Mouse (Mus musculus) heart, embryonic 13.5 days (tissue): ENCODE results near the gene Atp6v0c. TPM values are rescaled to one million over a fixed set of nuclear protein-coding genes. Genes with fewer than 3 reads are reported as not detected.

Experiments used
- ATAC-seq: fragments of 200-750 bp; cut with Nextera tagmentation; 2 replicates; pipeline ENCODE4 v1.8.0; 2017; ENCODE audit warnings: moderate TSS enrichment; ENCODE audit not compliant: insufficient number of reproducible peaks, low FRiP score, low TSS enrichment; ENCODE audit errors: extremely low read depth
- H3K27ac ChIP-seq: fragments of 300-500 bp; sonication (generic); replicated peaks from 2 replicates; pipeline ENCODE4 v1.5.1; 2015; ENCODE audit warnings: moderate library complexity, mild to moderate bottlenecking, inconsistent platforms
- H3K27me3 ChIP-seq: fragments of 300-500 bp; sonication (generic); replicated peaks from 2 replicates; pipeline ENCODE4 v1.6.1; 2015; ENCODE audit warnings: mild to moderate bottlenecking, inconsistent platforms
- H3K36me3 ChIP-seq: fragments of 300-500 bp; sonication (generic); 2 replicates; pipeline ENCODE4 v1.6.1; 2015; ENCODE audit warnings: mild to moderate bottlenecking, inconsistent platforms
- H3K4me1 ChIP-seq: fragments of 300-500 bp; sonication (generic); 2 replicates; pipeline ENCODE4 v1.6.1; 2015; ENCODE audit warnings: inconsistent platforms
- H3K4me2 ChIP-seq: fragments of 300-500 bp; sonication (generic); 2 replicates; pipeline ENCODE4 v1.6.1; 2015; ENCODE audit warnings: inconsistent platforms, mild to moderate bottlenecking, moderate library complexity
- H3K4me3 ChIP-seq: fragments of 300-500 bp; sonication (generic); 2 replicates; pipeline ENCODE4 v1.5.1; 2015; ENCODE audit warnings: moderate library complexity, mild to moderate bottlenecking, inconsistent platforms
- H3K9ac ChIP-seq: fragments of 300-500 bp; sonication (generic); 2 replicates; pipeline ENCODE4 v1.6.1; 2015; ENCODE audit warnings: inconsistent platforms, mild to moderate bottlenecking, moderate library complexity
- H3K9me3 ChIP-seq: fragments of 300-500 bp; sonication (generic); 2 replicates; pipeline ENCODE4 v1.6.1; 2016; ENCODE audit warnings: inconsistent platforms
- WGBS: fragments of 180-500 bp; shearing (Covaris S2); methylation state at CpG from one replicate; pipeline ENCODE4 v1.1.7; 2015; ENCODE audit warnings: mixed read lengths; 5-methylcytosine and 5-hydroxymethylcytosine counted together
- polyA plus RNA-seq: library from polyadenylated mRNA; unstranded; fragments of >200 nt; fragmentation: Nextera tagmentation; extraction: Ambion mirVana; gene quantifications from 2 replicates; pipeline ENCODE4 v1.2.1, GENCODE M21; 2015

The Atp6v0c gene
- polyA plus RNA-seq, 1 experiment from 2014 or later, result 544 TPM

- H3K4me3 ChIP-seq, result peak overlapping the region; percentile 55
- H3K27me3 ChIP-seq, result no peaks in the 10 kb centered on the region; the same call in 1 of the 2 replicates
- 1% methylated on average over 26 of the region's 26 CpGs for WGBS
- peak overlapping the region; percentile 92 for H3K4me2 ChIP-seq
- peak overlapping the region; percentile 81 for H3K9ac ChIP-seq
- ATAC-seq, result peak; percentile 85
- H3K9me3 ChIP-seq, result no peaks in the 10 kb centered on the region
- peaks cover 12% of the 10 kb centered on the region for H3K36me3 ChIP-seq
- no peak overlapping the region; the same call in 1 of the 2 replicates for H3K27ac ChIP-seq
- H3K4me1 ChIP-seq, result peaks cover 14% of the 10 kb centered on the region
These were observed 17.5 kb downstream of the Atp6v0c start for GRCm38 (mm10) chr17:24151890-24152563.

DNA sequence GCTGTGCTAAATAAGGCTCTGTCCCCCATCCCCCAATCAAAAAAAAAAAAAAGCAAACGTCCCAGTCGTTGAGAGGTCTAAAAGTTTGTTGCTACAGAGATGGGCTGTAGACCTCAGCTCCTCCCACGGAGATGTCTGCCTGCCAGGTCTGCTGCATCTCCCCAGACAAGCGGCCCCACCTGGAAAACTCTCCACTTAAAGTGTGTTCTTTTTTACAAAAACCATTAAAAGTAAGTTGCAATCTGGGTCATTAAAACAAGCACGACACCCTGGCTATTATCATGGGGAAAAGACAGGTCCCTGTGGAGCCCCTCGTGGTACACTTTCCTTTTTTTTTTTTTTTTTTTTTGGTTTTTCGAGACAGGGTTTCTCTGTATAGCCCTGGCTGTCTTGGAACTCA, 18.1 kb downstream of the Atp6v0c start:
- Histone ChIP-seq H3K36me3 (peaks cover 9% of the 10 kb centered on the region), H3K9ac (peak overlapping the region; percentile 81), H3K4me3 (peak overlapping the region; percentile 55), H3K4me2 (peak overlapping the region; percentile 92), H3K4me1 (peaks cover 14% of the 10 kb centered on the region), H3K27me3 (no peaks in the 10 kb centered on the region; the same call in 1 of the 2 replicates), H3K27ac (no peak overlapping the region), H3K9me3 (no peaks in the 10 kb centered on the region)
- 8% methylated on average over 7 of the region's 7 CpGs for WGBS
- no peak for ATAC-seq

DNA sequence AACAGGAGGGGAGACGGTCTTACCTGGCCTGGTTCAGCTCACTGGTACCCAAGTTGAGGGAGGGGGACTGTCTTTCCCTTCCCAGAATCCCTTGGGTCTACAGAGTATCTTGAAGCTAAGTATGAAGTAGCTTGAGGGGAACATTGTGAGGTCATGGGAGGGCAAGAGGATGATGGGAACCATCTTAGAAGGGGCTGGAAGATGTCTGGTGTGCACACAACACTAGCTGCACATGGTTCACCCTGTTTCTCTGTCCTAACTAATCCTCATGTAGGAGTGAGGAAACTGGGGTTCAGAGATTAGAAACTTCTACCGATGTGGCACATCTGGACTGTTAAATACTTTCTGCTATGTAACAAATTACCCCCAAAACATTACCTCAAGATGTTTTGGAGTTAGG, 18.7 kb downstream of the Atp6v0c start, which contains the start of gene Pdpk1:
Gene Pdpk1, minus strand, starts transcription at position 101 of the 400 bp plus-strand sequence.
- Histone ChIP-seq H3K27ac (no peak within 1 kb of the TSS), H3K36me3 (peaks cover 3% of the 10 kb centered on the region), H3K4me2 (peak within 1 kb of the TSS; percentile 92), H3K4me3 (peak within 1 kb of the TSS; percentile 55), H3K9me3 (no peaks in the 10 kb centered on the region), H3K9ac (peak within 1 kb of the TSS; percentile 81), H3K27me3 (no peaks in the 10 kb centered on the region; the same call in 1 of the 2 replicates), H3K4me1 (peaks cover 14% of the 10 kb centered on the region)
- no peak for ATAC-seq
- WGBS, result 69% methylated on average over 2 of the region's 2 CpGs

- H3K36me3 ChIP-seq, result no peaks in the 10 kb centered on the region
- no peak for ATAC-seq
- 79% methylated on average over 7 of the region's 7 CpGs for whole genome bisulfite sequencing
These were observed 20.1 kb downstream of the Atp6v0c start for GRCm38 (mm10) chr17:24149421-24149820.

DNA sequence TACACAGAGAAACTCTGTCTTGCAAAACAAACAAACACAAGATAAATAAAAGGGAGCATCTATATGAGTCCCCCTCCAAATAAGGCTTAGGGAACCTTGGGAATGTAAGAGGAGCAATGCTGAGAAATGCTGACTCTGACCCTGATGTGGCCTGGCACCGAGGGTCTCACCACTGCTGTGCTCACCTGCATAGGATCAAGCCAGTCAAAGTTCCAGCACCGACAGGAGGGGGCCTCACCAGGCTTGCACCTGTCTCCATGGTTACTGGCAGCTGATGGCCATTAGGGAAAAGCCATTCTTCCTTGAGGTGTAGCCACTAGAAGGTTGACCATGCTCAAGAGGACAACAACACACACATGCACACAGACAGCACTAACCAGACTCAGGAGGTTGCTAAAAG, 26.6 kb downstream of the Atp6v0c start:
- no peak for ATAC-seq
- no peaks in the 10 kb centered on the region for H3K9me3 ChIP-seq
- H3K9ac ChIP-seq, result no peak overlapping the region
- no peak overlapping the region for H3K4me2 ChIP-seq
- H3K27me3 ChIP-seq, result no peaks in the 10 kb centered on the region
- no peaks in the 10 kb centered on the region for H3K36me3 ChIP-seq
- H3K27ac ChIP-seq, result no peak overlapping the region
- 22% methylated on average over 2 of the region's 2 CpGs for WGBS
- no peak overlapping the region for H3K4me3 ChIP-seq
- peaks cover 27% of the 10 kb centered on the region for H3K4me1 ChIP-seq

More at GRCm38 (mm10) chr17:24149421-24149820, 20.1 kb downstream of the Atp6v0c start:
- Histone ChIP-seq H3K9ac (no peak overlapping the region), H3K4me3 (no peak overlapping the region), H3K27me3 (no peaks in the 10 kb centered on the region; the same call in 1 of the 2 replicates), H3K9me3 (no peaks in the 10 kb centered on the region), H3K4me1 (peaks cover 14% of the 10 kb centered on the region), H3K27ac (no peak overlapping the region), H3K4me2 (no peak overlapping the region)

- WGBS, result under 1% methylated on average over 53 of the region's 57 CpGs
- peak; percentile 97 for ATAC-seq
- Histone ChIP-seq H3K27ac (peak overlapping the region; percentile 94), H3K27me3 (no peaks in the 10 kb centered on the region), H3K9ac (peak overlapping the region; percentile 93), H3K36me3 (no peaks in the 10 kb centered on the region), H3K9me3 (no peaks in the 10 kb centered on the region), H3K4me1 (peaks cover 41% of the 10 kb centered on the region), H3K4me3 (peak overlapping the region; percentile 87), H3K4me2 (peak overlapping the region; percentile 88)
These were observed 28.0 kb downstream of the Atp6v0c start for GRCm38 (mm10) chr17:24141425-24141920.

DNA sequence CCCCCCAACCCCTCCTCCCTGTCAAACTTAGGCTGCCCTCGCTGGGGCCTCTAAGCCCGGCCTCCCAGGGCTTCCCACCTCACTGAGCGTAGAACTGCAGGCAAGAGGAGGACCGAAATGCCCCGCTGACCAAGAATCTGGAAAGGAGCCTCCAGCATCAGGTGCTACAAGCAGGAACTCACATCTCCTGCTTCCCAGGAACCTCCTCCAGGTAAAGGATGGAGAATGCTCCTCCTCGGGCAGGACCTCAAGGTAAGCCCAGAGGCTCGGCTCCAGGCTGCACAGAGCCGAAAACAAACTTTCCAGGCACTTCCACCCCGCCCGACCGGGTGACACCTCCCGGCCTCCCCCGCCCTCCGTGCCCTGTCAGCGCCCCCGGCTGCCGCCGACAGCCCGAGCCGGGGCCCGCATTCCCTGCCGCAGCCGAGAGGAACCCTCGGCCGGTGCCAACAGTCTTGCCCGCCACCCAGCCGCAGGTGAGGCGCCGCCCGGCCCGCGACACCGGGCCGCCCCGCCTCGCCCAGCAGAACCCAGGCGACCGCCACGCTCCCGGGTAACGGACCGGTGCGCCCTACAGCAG, 28.6 kb downstream of the Atp6v0c start:
- Histone ChIP-seq H3K27ac (peak overlapping the region; percentile 94), H3K9ac (peak overlapping the region; percentile 93), H3K4me2 (peak overlapping the region; percentile 88), H3K4me1 (peaks cover 44% of the 10 kb centered on the region), H3K9me3 (no peaks in the 10 kb centered on the region), H3K4me3 (peak overlapping the region; percentile 87), H3K36me3 (no peaks in the 10 kb centered on the region), H3K27me3 (no peaks in the 10 kb centered on the region)
- ATAC-seq, result peak; percentile 20
- WGBS, result under 1% methylated on average over 42 of the region's 43 CpGs

GRCm38 (mm10) chr17:24139968-24140367, 29.5 kb downstream of the Atp6v0c start:
- H3K4me1 ChIP-seq, result peaks cover 44% of the 10 kb centered on the region
- peak overlapping the region; percentile 87 for H3K4me3 ChIP-seq
- H3K4me2 ChIP-seq, result peak overlapping the region; percentile 88
- peak overlapping the region; percentile 94; the same call in 1 of the 2 replicates for H3K27ac ChIP-seq
- peak overlapping the region; percentile 93 for H3K9ac ChIP-seq
- WGBS, result 89% methylated on average over 4 of the region's 4 CpGs
- no peaks in the 10 kb centered on the region for H3K9me3 ChIP-seq
- H3K36me3 ChIP-seq, result no peaks in the 10 kb centered on the region
- no peak for ATAC-seq
- H3K27me3 ChIP-seq, result no peaks in the 10 kb centered on the region

DNA sequence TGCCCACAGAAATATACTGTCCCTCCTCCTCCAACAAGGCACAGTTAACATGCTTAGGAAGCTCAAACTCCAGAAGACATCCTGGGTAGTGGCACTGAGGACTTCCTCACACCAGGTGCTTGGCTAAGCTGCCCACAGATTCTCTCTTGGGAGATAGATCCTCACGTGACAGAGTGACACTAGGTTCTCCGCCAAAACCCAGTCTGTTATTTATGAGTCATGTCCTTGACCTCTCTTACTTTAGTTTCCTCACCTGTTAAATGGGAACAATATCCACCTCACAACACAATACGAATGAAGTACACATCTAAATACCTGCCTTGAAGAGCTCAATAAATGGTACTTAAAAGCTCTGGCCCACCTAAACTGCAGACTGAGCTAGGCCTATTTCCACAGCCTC, 30.2 kb downstream of the Atp6v0c start:
- WGBS, result 86% methylated on average over 3 of the region's 3 CpGs
- no peak for ATAC-seq

GRCm38 (mm10) chr17:24137226-24137880, 32.1 kb downstream of the Atp6v0c start:
- no peak overlapping the region for H3K4me2 ChIP-seq
- H3K36me3 ChIP-seq, result 0 out of 2 replicates have a peak, but pooled peaks cover 3% of the 10 kb centered on the region
- H3K9ac ChIP-seq, result peak overlapping the region; percentile 25; the same call in 1 of the 2 replicates
- no peaks in the 10 kb centered on the region for H3K27me3 ChIP-seq
- WGBS, result 61% methylated on average over 2 of the region's 2 CpGs
- H3K4me3 ChIP-seq, result no peak overlapping the region
- H3K27ac ChIP-seq, result no peak overlapping the region
- no peak for ATAC-seq
- no peaks in the 10 kb centered on the region for H3K9me3 ChIP-seq
- H3K4me1 ChIP-seq, result peaks cover 49% of the 10 kb centered on the region

More for the DNA sequence above, 30.2 kb downstream of the Atp6v0c start:
- H3K4me3 ChIP-seq, result peak overlapping the region; percentile 87; the same call in 1 of the 2 replicates
- H3K4me1 ChIP-seq, result peaks cover 48% of the 10 kb centered on the region
- peak overlapping the region; percentile 37; the same call in 1 of the 2 replicates for H3K9ac ChIP-seq
- H3K27me3 ChIP-seq, result no peaks in the 10 kb centered on the region
- H3K36me3 ChIP-seq, result no peaks in the 10 kb centered on the region
- peak overlapping the region; percentile 88 for H3K4me2 ChIP-seq
- H3K9me3 ChIP-seq, result no peaks in the 10 kb centered on the region
- no peak overlapping the region for H3K27ac ChIP-seq

DNA sequence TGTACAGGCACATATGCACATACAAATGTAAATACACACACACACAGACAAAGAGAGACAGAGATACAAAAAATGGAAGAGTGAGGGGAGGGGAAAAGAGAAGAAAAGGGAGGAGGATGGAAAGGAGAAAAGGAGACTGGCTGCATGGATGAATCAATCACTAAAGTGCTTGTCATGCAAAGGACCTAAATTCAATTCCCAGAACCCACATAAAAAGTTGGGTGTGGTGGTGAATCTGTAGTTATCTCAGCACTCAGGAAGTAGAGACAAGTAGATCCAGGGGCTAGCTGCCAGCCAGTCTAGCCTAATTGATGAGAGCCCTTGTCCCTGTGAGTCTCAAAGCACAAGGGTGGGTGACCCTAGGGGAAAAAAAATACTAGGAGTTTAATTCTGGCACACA, 35.4 kb downstream of the Atp6v0c start:
- Histone ChIP-seq H3K27ac (no peak overlapping the region), H3K4me2 (no peak overlapping the region), H3K27me3 (no peaks in the 10 kb centered on the region), H3K36me3 (0 out of 2 replicates have a peak, but pooled peaks cover 3% of the 10 kb centered on the region), H3K9ac (no peak overlapping the region), H3K4me1 (peaks cover 34% of the 10 kb centered on the region), H3K4me3 (no peak overlapping the region), H3K9me3 (no peaks in the 10 kb centered on the region)
- no peak for ATAC-seq
